Mouse (Mus musculus): ENCODE measurements around the gene Tlk1.

- TF ChIP-seq CTCF (IDR thresholded peaks at IDR 0.05; ENCODE audit: borderline replicate concordance, extremely low read depth, insufficient read depth, insufficient read length) = no peak
- no peak for TF ChIP-seq POLR2A (IDR thresholded peaks at IDR 0.05; ENCODE audit: borderline replicate concordance, extremely low read depth, insufficient read depth, insufficient read length, poor library complexity, severe bottlenecking)
These were observed 19.5 kb downstream of the Tlk1 start for GRCm38 (mm10) chr2:70806020-70806419.

Data from brain, embryonic 14.5 days (tissue).